Mouse (Mus musculus) E14TG2a.4 (cell line): ENCODE measurements around the gene Lrba.

Experiments used
- CTCF ChIP-seq: conservative IDR thresholded peaks from 2 replicates; pipeline ENCODE4 v1.5.1; 2014; ENCODE audit warnings: low read length
- NANOG ChIP-seq: IDR thresholded peaks from 2 replicates; pipeline ENCODE4 v1.6.1; 2014; ENCODE audit warnings: borderline replicate concordance, low read length, mixed read lengths
- POU5F1 ChIP-seq: IDR thresholded peaks from 2 replicates; pipeline ENCODE4 v1.6.1; 2014; ENCODE audit warnings: low read length, borderline replicate concordance

GRCm38 (mm10) chr3:86810908-86811307 is 586.4 kb downstream of the Lrba start:
- TF ChIP-seq CTCF, result no peak
- TF ChIP-seq POU5F1, result no peak
- no peak for TF ChIP-seq NANOG
